Mouse (Mus musculus): ENCODE data around the gene Adad2. TPM values are rescaled to one million over a fixed set of nuclear protein-coding genes. Genes with fewer than 3 reads are reported as not detected.

Adad2 gene
- total and polyA plus RNA-seq, 3 experiments = not detected

DNA sequence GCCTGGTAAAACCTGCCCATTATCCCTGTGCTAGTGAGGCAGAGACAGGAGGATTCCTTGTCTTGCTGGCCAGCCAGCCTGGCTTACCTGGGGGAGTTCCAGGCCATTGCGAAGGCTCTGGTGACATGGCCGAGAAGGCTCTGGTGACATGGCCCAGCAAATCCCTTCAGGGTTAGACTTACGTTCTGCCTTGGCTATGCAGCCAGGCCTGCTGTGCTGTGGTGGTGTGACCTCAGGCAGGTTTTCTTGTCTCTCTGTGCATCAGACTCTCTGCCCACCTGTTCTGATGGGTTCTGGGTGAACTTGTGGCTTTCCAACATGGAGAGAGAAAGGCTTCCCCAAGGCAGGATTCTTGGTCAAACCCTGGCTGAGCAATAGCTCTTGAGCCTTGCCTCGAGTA is 24.8 kb downstream of the Adad2 start:
- H3K4me1 ChIP-seq (ENCODE audit: control insufficient read depth in 1 of 2, insufficient read depth in 2 of 2, low read length in 2 of 2) = no peaks in the 10 kb centered on the region
- H3K4me3 ChIP-seq (ENCODE audit: control insufficient read depth in 1 of 2, insufficient read depth in 1 of 2, low read depth in 2 of 2, low read length in 2 of 2) = no peak overlapping the region
- no peaks in the 10 kb centered on the region for H3K9me3 ChIP-seq (replicated peaks; ENCODE audit: insufficient read depth, low read length)
- TF ChIP-seq ZMIZ1 (IDR thresholded peaks at IDR 0.05; ENCODE audit: low read depth, low read length) (no peak), MEF2A (IDR thresholded peaks at IDR 0.05; ENCODE audit: extremely low read depth, insufficient replicate concordance, low read depth, low read length, poor library complexity, severe bottlenecking) (no peak), CHD1 (IDR thresholded peaks at IDR 0.05; ENCODE audit: low read depth, low read length) (no peak), NELFE (IDR thresholded peaks at IDR 0.05; ENCODE audit: low read depth, low read length) (no peak), TCF12 (IDR thresholded peaks at IDR 0.05; ENCODE audit: low read depth, low read length) (no peak), MYC (IDR thresholded peaks at IDR 0.05; ENCODE audit: low read depth, low read length) (no peak), ELF1 (IDR thresholded peaks at IDR 0.05; ENCODE audit: low read depth, low read length) (no peak), E2F4 (IDR thresholded peaks at IDR 0.05; ENCODE audit: borderline replicate concordance, low read depth, low read length) (no peak), POLR2AphosphoS5 (IDR thresholded peaks at IDR 0.05; ENCODE audit: borderline replicate concordance, low read depth, low read length) (no peak), MAX (IDR thresholded peaks at IDR 0.05; ENCODE audit: low read length) (no peak), ZKSCAN1 (IDR thresholded peaks at IDR 0.05; ENCODE audit: low read depth, low read length) (no peak), NRF1 (IDR thresholded peaks at IDR 0.05; ENCODE audit: insufficient read depth, low read depth, low read length, poor library complexity, severe bottlenecking) (no peak), ZNF384 (IDR thresholded peaks at IDR 0.05; ENCODE audit: low read depth, low read length) (no peak), GATA1 (IDR thresholded peaks at IDR 0.05; ENCODE audit: low read depth, low read length) (no peak)
- H3K79me2 ChIP-seq (ENCODE audit: control insufficient read depth, insufficient read depth, low read length, poor library complexity) = no peaks in the 10 kb centered on the region
- no peak for DNase-seq (ENCODE audit: low read depth, low spot score)
- no peak overlapping the region for H3K9ac ChIP-seq (ENCODE audit: control insufficient read depth, low read depth, low read length, poor library complexity, severe bottlenecking)
- H3K27me3 ChIP-seq (ENCODE audit: control insufficient read depth in 1 of 2, insufficient read depth in 2 of 2, low read length in 2 of 2) = peaks cover 0 to 2% of the 10 kb centered on the region in 2 experiments; a peak in 2 of 4 replicates
- no peaks in the 10 kb centered on the region for H3K36me3 ChIP-seq (ENCODE audit: control insufficient read depth in 1 of 2, insufficient read depth in 2 of 2, low read length in 2 of 2)
- H3K27ac ChIP-seq (ENCODE audit: control insufficient read depth, low read depth, low read length) = no peak overlapping the region

DNA sequence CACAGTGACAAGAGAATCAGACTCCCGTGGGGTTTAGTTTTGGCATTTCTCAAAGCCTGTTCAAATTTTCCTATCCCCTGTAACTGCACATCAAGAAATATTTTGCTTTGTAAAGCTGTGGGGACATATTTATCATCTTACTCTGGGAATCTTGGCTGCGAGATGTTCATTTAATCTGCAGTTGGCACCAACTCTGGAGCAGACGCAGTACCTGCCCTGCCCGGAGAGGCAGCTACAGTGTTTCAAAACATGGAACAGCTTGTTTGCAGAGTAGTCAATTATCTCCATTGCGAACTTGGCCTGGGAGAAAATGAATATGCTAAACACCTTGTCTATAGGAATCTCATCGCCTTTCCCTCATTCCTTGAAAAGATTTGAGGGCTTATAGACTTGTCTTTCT is 25.7 kb downstream of the Adad2 start:
- Histone ChIP-seq H3K27me3 (ENCODE audit: control insufficient read depth in 1 of 2, insufficient read depth in 2 of 2, low read length in 2 of 2) (peaks cover 0 to 4% of the 10 kb centered on the region in 2 experiments; a peak in 2 of 4 replicates), H3K79me2 (ENCODE audit: control insufficient read depth, insufficient read depth, low read length, poor library complexity) (no peaks in the 10 kb centered on the region), H3K9me3 (replicated peaks; ENCODE audit: insufficient read depth, low read length) (no peaks in the 10 kb centered on the region), H3K4me3 (ENCODE audit: control insufficient read depth in 1 of 2, insufficient read depth in 1 of 2, low read depth in 2 of 2, low read length in 2 of 2) (no peak overlapping the region), H3K36me3 (ENCODE audit: control insufficient read depth in 1 of 2, insufficient read depth in 2 of 2, low read length in 2 of 2) (no peaks in the 10 kb centered on the region), H3K9ac (ENCODE audit: control insufficient read depth, low read depth, low read length, poor library complexity, severe bottlenecking) (no peak overlapping the region), H3K4me1 (ENCODE audit: control insufficient read depth in 1 of 2, insufficient read depth in 2 of 2, low read length in 2 of 2) (no peaks in the 10 kb centered on the region), H3K27ac (ENCODE audit: control insufficient read depth, low read depth, low read length) (no peak overlapping the region)
- no peak for DNase-seq (ENCODE audit: low read depth, low spot score)
- TF ChIP-seq TBP (IDR thresholded peaks at IDR 0.05; ENCODE audit: low read depth, low read length) (no peak), UBTF (IDR thresholded peaks at IDR 0.05; ENCODE audit: borderline replicate concordance, insufficient read depth, low read depth, low read length) (no peak), MAFK (IDR thresholded peaks at IDR 0.05; ENCODE audit: borderline replicate concordance, low read depth, low read length) (no peak), TAL1 (IDR thresholded peaks at IDR 0.05; ENCODE audit: low read length) (no peak), TCF12 (IDR thresholded peaks at IDR 0.05; ENCODE audit: low read depth, low read length) (no peak), E2F4 (IDR thresholded peaks at IDR 0.05; ENCODE audit: borderline replicate concordance, low read depth, low read length) (no peak), CHD2 (IDR thresholded peaks at IDR 0.05; ENCODE audit: low read length) (no peak), POLR2AphosphoS5 (IDR thresholded peaks at IDR 0.05; ENCODE audit: borderline replicate concordance, low read depth, low read length) (no peak), ETS1 (IDR thresholded peaks at IDR 0.05; ENCODE audit: low read depth, low read length) (no peak), GATA1 (IDR thresholded peaks at IDR 0.05; ENCODE audit: low read depth, low read length) (no peak), ZKSCAN1 (IDR thresholded peaks at IDR 0.05; ENCODE audit: low read depth, low read length) (no peak)

Measured in MEL (cell line).